Mouse (Mus musculus) layer of hippocampus, adult 18-20 months (tissue): ENCODE measurements at regions not wholly inside any gene's neighbourhood (a gene's known extent, or its start where the extent isn't known, plus 50 kb on each side); places are given as distances from the start of the nearest gene placed in this dataset.
A peak's percentile ranks its signal among the peaks of the same experiment; 100 is the strongest.

ENCODE experiments used
- DNase-seq, 2 experiments: peaks; one replicate each; pipeline ENCODE4 v3.0.0; 2022; ENCODE audit warnings: low spot score in 2 of 2

DNA sequence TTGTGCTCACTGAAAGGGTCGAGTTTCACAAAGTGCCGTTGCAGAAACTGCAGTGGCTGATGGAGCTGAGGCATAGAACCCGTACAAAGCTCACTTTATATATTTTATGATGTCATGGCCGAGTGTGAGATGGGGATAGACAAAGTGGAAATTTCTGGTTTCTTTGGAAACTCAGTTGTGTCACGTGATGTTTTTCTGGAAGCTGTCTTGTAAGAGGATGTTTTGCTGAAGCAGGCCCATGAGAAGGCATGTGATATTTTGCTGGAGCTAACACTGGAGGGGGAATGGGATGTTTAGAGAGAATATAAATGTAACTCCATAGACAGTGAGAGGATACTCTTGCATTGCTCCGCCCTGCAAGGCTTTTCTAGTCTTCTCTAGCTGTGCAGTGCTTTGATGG lies 311.7 kb downstream of the Tmem132b start:
- no peak for DNase-seq

DNA sequence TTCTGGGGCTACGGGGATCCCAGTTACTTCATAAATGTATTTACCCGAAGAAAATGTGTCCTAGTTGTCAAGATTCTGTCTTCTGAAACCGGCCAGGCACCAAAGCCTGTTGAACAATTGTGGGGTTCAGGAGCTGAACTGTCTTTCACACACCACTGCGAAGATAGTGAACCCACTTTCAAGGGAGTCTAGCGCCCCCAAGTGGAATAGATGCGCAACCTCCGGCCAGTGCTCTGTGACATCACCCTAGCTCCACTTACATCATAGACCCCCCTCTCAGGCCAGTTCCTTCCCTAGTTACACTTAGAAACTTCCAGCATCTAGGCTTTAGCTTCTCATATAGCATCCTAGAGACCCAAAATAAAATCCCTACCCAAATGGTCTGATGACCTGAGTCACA lies 318.1 kb downstream of the Tmem132b start:
- DNase-seq = no peak

DNA sequence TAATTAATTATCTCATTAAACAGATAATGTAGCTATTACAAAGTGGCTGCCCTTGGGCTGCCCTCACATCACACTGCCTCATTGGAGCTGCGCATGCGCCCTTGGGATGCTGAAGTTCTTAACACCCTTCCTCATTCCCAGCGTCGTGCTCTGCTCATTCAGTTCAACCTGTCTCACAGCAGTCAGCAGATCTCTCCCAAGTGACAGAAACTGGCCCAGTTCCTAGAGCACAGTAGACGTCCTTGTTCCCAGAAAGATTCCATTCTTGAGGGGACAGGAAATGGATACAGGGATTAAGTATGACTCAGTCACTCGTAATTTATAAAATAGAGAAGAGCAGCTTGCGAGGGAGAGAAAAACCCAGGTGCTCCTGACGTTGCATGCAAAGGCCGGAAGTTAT lies 344.7 kb downstream of the Tmem132b start:
- DNase-seq = no peak

DNA sequence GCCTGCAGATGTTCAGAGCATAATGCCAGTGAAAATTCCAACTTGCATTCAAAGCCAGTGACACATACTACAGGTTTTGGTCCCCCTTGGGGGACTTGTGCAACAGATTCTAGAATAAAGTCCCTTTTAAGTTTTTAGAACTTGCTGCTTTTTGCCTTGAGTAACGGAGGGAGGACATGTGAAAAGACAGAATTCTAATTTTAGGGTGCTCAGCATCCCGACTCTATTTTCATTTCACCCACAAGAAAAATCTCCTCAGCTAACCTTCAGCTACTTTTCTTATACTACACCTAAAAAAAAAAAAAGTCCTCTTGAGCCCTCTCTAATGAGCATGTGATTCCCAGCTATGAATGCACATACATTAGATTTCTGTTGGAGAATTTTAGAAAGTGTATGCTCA lies 357.3 kb downstream of the Tmem132b start:
- no peak for DNase-seq

DNA sequence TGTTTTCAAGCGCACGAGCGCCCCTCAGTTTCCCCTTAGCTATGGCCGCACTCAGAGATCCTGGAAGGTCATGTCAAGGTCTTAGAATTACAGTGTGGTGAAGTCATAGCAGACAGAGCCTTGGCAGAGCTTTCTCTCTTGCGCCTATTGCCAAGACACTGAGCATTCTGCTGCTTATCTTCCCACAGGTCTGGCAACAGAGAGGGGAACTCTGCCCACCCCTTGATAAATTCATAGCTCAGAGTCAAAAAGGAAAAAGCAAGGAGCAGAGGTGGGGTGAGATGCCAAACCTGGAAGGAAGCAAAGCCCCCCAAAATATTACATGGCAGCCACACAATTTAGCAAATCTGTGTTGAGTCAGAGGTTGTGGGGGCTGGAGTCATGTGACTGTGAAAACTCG lies 362.3 kb downstream of the Tmem132b start:
- DNase-seq = no peak

DNA sequence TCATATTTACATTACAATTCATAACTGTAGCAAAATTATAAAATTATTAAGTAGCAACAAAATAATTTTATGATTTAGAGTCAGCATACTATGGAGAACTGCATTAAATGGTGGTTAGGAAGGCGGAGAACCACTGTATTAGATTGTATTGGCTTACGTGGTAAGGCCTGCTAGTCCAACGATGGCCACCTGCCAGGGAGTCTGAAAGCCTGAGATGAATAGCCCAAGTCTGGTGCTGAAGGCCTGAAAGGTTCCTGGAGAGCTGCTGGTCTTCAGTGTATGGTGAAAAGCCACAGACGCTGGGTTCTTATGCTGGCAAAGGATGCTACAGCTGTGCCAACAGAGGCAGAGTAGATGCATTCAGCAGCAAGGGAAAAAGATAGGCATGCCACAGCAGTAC lies 370.5 kb downstream of the Tmem132b start:
- DNase-seq = no peak

DNA sequence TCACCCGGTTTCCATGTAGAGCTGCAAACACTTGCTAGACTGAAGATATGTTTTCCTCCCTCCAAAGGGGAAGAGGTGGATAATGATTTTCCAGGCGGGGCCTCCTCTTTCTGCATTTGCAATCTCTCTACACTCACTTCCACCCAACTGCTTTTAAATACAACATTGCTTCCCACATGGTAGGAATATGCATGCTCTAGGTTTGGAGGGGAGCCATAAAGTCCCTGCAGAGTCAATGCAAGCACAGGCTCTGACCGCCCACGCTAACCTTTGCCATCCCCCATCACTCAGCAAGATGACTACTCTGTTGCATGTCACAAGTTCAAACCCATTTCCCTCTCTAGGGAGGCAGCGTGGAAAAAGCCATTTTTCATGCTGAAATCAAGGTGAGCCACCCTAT lies 372.9 kb downstream of the Tmem132b start:
- no peak for DNase-seq

DNA sequence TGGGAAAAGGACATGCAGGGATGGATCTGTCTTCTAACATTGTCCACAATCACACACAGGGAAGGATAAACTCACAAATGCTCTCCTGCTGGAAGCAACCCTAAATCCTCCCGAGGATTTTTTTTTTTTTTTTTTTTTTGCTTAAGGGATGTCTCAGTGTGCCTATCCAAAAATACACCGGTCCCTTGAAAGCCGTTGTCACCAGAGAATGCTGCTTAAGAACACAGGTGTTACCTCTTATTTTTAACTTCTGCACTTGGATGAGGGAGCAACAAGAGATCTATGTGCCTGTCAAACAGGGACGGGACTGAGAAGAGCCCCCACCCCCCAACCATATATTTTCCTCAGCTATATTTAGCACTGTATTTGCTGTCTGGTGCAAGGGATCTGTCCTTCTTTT lies 375.8 kb downstream of the Tmem132b start:
- DNase-seq = no peak

DNA sequence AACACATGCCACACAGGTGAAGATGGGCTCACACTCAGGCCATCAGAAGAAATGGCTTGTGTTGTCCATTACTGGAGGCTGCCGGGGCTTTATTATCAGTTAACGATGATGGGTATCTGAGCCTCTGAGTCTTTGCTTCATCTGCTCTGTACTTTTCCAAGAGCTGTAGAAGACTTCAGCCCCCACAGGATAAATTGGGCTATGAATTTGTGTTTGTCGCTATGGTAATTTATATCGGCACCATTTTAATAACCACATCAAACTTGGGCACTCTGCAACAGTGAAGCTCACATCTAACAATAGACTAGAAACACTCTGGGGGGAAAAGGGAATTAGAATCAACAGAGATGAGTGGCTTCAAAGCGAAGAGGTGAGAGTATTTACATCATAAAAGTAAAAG lies 376.3 kb downstream of the Tmem132b start:
- DNase-seq = peak in 1 of 2 experiments; percentile 24

DNA sequence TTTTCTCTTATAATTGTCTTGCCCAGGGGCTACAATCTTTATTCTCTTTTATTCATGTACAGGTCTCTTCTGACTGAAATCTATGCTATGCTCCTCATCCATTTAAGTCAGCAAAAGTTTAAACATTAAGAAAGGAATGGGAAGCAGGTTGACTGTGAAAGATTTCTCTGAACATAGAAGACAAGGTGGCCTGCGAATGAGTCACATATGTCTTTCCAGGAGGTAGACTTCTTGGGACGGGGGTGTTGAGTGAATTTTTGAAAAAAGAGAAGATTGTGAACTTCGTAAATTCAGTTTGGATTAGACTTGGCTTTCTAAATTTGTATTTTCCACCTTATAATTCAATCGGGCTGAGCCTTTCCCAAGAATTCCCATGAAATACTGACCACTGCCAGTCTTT lies 384.3 kb downstream of the Tmem132b start:
- no peak for DNase-seq

DNA sequence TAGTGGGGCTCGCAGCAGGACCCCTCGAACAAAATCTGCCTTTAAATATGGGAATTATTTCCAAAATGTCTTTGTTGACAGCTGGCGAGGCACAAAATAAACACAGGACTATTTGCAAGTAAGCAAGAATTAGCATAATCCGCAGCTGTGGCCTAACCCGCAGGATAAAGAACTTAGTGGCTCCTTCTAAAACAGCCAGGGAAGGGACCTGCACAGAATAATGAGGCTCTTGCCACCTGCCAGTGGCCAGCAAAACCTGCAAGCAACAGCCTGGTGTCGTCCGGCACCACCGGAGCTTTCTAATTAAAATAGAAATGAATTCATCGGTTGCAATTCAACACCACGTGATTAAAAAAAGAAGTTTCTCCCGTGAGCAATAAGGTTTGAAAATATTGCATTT lies 389.4 kb downstream of the Tmem132b start:
- DNase-seq = no peak

DNA sequence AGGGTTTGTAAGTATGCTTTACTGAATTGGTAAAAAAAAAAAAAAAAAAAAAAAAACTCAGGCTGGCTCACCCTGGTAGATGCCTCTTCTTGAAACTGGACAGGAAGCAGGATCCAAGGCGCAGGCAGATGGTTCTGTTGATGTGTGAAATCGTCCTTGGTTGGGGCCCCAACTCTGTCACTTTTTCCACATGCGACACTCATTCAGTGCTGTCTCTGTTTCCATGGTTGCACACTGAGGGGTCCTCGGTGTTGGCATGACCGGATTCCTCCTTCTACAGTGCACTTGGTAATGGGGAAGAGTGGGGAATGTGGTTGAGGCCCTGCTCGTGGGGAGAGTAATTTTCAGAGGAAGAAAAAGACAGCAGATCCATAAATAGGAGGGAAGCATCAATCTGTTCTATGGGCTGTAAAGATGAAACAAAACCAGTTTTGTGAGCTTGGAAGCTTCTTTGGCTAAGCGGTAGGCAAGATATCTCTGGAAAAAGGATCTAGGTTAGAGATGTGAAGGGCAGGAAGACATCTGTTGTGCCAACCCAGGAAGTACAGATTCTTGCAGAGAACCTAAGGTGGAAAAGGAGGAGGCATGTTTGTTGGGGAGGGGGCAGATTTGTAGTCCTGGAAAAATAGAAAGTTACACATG lies 394.4 kb downstream of the Tmem132b start:
- DNase-seq = no peak

DNA sequence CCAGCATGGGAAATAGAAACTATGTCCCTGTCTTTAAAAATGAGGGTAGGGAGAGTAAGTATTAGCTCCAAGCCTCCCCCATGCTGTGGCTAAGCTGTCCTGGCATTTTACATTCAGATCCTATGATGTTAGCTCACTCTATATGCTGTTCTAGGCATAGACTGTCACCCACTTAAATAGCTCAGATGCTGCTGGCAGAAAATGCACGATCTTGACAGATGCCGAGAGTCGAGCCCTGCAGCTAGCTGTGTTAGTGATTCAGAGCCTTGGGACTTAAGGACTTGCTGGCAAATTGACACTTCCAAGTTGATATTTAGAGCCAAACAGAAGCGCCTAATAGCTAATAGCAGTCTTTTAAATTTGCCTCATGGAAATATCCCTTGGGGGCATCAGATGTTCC lies 399.9 kb downstream of the Tmem132b start:
- peak; percentile 30 to 32 for DNase-seq

DNA sequence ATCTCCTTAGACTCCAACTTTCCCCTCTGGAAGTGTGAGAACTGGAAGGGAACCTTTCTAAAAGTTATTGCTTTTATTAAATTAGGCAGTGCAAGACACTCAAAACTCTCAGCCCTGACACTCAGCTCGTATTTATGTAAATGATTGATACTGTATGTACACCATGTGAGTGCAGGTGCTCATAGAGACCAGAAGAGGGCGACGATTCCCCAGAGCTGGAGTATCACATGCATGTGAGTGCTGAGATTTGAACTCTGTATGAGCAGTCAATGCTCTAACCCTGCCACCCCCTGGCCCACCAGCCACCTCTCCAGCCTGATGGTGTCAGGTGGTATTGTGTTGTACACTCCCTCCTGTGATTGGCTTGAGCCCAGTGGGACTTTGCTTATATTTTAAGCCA lies 407.8 kb downstream of the Tmem132b start:
- no peak for DNase-seq

DNA sequence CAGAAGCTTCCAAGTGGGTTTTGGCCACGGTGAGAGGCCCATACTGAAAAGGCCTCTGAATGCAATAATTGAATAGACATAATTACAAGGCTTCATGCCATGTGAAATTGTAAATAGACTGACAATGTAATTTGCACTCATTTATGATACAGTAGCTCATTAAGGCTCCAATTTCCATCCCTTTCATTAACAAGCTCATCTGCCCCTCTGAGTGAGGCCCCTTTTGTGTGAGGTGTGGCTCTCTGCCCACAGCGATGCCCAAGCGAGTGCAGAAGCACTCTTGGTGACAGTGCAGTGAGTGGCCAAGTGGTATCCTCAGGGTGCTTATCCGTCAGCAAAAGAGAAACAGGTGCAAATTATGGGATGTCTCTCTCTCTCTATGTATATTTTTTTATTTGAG lies 415.2 kb downstream of the Tmem132b start:
- no peak for DNase-seq

DNA sequence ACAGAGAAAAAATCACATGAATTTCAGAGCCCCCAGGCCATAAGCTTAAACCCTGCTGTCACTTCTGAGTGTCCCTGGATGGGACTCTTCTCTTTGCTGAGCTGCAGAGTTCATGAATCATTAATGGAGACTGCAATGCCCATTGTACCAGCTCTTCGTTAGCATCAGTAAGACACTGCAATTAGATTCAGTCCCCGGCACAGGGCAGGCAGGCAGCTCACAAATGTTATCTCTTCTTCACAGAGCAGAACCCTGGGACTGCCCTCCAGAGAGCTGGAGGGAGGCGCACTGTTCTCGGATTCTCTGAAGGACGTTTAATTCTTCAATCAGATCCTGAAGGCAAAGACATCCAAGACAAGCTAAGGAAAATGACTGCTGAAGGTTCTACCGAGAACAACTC lies 420.1 kb downstream of the Tmem132b start:
- DNase-seq = no peak

DNA sequence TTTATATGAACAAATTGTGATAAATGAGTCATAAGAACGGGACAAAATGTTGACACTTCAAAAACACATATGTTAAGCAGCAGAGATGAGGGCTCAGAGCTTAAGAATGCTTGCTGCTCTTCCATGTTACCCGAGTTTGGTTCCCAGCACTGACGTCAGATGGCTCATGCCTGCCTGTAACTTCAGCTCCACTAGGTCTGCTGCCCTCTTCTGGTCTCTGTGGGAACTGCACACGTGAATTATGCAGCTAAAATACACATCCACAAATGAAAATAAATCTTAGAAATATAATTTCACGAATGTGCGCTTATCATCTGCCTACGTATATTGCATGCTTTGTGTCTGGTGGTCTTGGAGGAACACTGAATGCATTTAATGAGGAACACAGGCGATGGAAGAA lies 432.5 kb downstream of the Tmem132b start:
- peak in 1 of 2 experiments; percentile 5 for DNase-seq

DNA sequence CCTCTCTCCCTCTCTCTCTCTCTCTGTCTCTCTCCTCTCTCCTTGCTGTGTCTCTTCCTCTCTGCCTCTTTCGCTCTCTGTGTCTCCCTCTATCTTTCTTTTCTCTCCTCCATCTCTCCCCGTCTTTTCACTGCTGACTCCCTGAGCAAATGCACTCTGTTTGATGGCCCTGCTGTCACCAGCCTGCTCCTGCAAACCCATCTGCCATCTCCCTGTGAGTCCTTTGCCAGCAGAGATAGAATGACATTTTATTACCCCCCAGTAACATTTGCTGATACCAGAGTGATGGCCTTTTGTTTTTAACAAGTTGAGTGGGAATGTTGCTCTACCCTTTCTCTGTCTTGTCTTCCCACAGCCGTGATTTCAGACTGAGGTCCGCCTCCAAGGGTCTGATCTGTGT lies 436.6 kb downstream of the Tmem132b start:
- peak; percentile 29 to 50 for DNase-seq

DNA sequence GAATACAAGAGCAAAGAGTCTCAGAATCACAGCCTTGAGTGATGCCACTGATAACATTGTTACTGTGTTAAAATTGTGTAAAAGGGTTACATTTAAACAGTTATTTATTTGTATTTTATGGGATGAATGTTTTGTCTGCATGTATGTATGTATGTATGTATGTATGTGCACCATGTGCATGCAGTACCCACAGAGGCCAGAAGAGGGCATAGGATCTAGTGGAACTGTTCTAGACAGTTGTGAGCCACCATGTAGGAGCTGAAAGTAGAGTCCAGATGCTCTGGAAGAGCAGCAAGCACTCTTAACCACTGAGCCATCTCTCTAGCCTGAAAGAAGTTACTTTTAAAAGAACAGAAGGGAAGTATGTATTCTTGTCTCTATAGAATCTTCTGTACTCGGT lies 442.5 kb downstream of the Tmem132b start:
- DNase-seq = no peak

DNA sequence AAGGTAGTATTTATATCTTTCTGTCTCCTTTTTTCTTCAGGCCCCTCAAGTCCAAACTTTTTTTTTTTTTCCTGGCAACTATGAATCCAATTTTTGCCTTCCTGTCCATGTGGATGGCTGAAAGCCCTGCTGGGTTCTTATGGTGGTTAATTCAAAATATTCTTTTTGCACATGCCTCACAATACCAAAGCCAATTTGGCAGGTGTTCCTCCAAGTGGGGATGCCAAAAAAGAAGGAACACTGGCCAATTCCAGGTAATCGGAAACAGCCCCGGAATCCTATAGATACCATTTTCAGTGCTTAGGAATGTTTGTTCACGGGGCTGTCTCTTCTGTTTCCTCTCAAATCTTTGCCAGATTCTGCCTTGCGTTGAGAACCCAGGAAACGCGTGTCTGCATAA lies 448.2 kb downstream of the Tmem132b start:
- no peak for DNase-seq

DNA sequence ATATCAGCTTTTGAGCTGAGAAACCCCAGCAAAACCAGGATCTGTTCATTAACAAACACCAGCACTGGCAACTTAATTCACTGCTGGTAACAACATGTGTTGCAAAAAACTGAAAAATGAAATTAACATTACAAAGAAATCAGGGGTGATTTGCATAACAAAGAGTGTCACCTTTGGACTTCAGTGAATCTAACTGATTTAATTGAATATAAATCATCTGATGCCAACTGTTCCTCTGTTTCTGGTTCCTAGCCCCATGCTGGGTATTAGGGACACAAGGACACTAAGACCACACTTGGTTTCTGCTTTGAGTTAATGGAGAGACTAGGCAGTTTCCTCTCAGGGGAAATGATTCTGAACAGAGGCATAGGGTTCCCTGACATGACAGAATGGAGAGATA lies 453.8 kb downstream of the Tmem132b start:
- no peak for DNase-seq

DNA sequence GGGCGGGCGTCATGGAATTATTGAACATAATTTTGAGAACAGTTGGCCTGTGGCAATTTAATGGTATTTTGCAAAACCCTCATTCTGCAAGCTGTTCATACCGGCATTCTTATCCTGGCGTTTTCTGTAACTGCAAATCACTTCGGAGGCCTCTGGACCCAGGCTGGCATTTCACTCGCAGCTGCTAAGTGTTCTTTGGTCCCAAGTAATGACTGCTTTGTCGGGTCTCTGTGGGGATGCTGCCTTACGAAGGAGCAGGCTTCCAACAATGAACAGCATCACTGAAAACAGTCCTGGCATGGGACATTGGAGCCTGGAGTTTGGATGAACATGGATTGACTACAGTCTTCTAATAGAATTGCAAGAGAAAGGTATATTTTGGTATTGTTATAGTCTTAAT lies 465.6 kb downstream of the Tmem132b start:
- DNase-seq = peak in 1 of 2 experiments; percentile 31

DNA sequence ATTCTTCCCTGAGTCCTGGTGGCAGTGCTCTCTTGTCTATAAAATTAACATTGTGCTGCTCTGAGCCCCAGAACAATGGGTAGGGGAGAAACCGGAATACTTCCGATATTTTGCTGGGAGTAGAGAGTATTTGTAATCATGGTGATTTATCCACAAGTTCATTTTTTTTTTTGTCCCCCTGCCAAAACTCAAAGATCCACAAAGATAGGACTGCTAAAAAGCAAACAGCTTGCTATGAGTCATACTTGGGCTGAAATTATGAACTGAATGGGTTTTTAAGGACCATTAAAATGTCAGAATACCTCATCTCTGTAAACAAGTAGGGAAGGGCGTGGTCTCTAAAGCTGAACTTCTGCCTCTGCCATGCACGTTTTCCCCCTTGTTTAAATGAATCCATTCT lies 476.3 kb downstream of the Tmem132b start:
- DNase-seq = peak in 1 of 2 experiments; percentile 55

DNA sequence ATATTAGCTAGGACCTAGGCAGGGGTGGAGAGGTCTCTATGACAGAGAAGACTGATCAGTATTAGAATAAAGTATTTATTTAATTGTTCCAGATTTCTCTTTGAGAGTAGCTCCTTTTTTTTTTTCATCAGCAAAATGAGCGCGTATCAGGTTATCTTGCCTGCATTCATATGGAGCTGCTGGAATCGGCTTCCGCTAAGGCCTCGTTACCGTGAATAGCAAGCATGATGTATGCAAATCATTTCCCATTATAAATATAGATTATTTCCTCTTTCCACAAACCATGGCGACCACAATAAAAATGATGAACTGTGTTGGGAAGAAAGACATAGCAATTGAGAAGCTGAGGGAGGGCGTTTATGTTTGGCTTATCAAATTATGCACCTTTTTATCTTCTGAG lies 476.7 kb downstream of the Tmem132b start:
- no peak for DNase-seq
